Mouse (Mus musculus): ENCODE measurements around the gene Lmtk2.
A peak's percentile ranks its signal among the peaks of the same experiment; 100 is the strongest.

Lmtk2 gene

GRCm38 (mm10) chr5:144112574-144113438 lies 12.6 kb downstream of the Lmtk2 start:
- no peak for DNase-seq

GRCm38 (mm10) chr5:144114068-144114467 lies 13.8 kb downstream of the Lmtk2 start:
- DNase-seq, result no peak

GRCm38 (mm10) chr5:144114970-144115627 lies 14.9 kb downstream of the Lmtk2 start:
- DNase-seq, result no peak

GRCm38 (mm10) chr5:144115628-144115977 lies 15.4 kb downstream of the Lmtk2 start:
- DNase-seq, result no peak

GRCm38 (mm10) chr5:144118271-144118670 lies 18.0 kb downstream of the Lmtk2 start:
- no peak for DNase-seq

GRCm38 (mm10) chr5:144119286-144119685 lies 19.1 kb downstream of the Lmtk2 start:
- DNase-seq, result no peak

GRCm38 (mm10) chr5:144121489-144121888 lies 21.3 kb downstream of the Lmtk2 start:
- no peak for DNase-seq

GRCm38 (mm10) chr5:144125979-144126755 lies 25.9 kb downstream of the Lmtk2 start:
- DNase-seq, result peak; percentile 3 to 23

GRCm38 (mm10) chr5:144143531-144143930 lies 43.3 kb downstream of the Lmtk2 start:
- DNase-seq, result no peak

- no peak for DNase-seq
Measured at GRCm38 (mm10) chr5:144146898-144147297, 46.7 kb downstream of the Lmtk2 start.

- DNase-seq, result no peak
Measured at GRCm38 (mm10) chr5:144149530-144149929, 49.3 kb downstream of the Lmtk2 start.

GRCm38 (mm10) chr5:144151270-144151669 lies 51.0 kb downstream of the Lmtk2 start:
- no peak for DNase-seq

- peak in 1 of 2 experiments; percentile 24 for DNase-seq
Measured at GRCm38 (mm10) chr5:144154528-144154927, 54.3 kb downstream of the Lmtk2 start.

- no peak for DNase-seq
Measured at GRCm38 (mm10) chr5:144158604-144159003, 58.4 kb downstream of the Lmtk2 start.

GRCm38 (mm10) chr5:144159137-144159536 lies 58.9 kb downstream of the Lmtk2 start:
- DNase-seq, result no peak

- no peak for DNase-seq
Measured at GRCm38 (mm10) chr5:144162080-144162812, 62.0 kb downstream of the Lmtk2 start.

- DNase-seq, result no peak
Measured at GRCm38 (mm10) chr5:144162813-144163517, 62.7 kb downstream of the Lmtk2 start.

GRCm38 (mm10) chr5:144165756-144166155 lies 65.5 kb downstream of the Lmtk2 start:
- no peak for DNase-seq

GRCm38 (mm10) chr5:144169275-144169975 lies 69.2 kb downstream of the Lmtk2 start:
- DNase-seq, result no peak

- no peak for DNase-seq
Measured at GRCm38 (mm10) chr5:144173648-144174047, 73.4 kb downstream of the Lmtk2 start.

GRCm38 (mm10) chr5:144178216-144178615 lies 78.0 kb downstream of the Lmtk2 start:
- DNase-seq, result no peak

All from thymus, adult 18-20 months (tissue).